Mouse (Mus musculus) thymus, adult 2 months (tissue): ENCODE measurements around the gene Opalin.

Experiments
- CTCF ChIP-seq: fragments of 200-500 bp; IDR thresholded peaks from 2 replicates; pipeline ENCODE4 v1.5.1; 2012; ENCODE audit warnings: mild to moderate bottlenecking, control low read depth, low read length, moderate library complexity, borderline replicate concordance; ENCODE audit not compliant: control insufficient read depth, poor library complexity, insufficient read depth; ENCODE audit errors: extremely low read depth
- POLR2A ChIP-seq: fragments of 200-500 bp; IDR thresholded peaks from 2 replicates; pipeline ENCODE4 v1.6.1; 2012; ENCODE audit warnings: mild to moderate bottlenecking, low read length, control low read depth, moderate library complexity; ENCODE audit not compliant: control insufficient read depth, poor library complexity, insufficient read depth; ENCODE audit errors: extremely low read depth

- TF ChIP-seq POLR2A (no peak), CTCF (no peak)
Observed at GRCm38 (mm10) chr19:41109991-41110390, 33.1 kb upstream of the Opalin start.
